Mouse (Mus musculus) brain, adult 10 weeks (tissue): Measurements from ENCODE around the gene Mss51. TPM values are rescaled to one million over a fixed set of nuclear protein-coding genes. Genes with fewer than 3 reads are reported as not detected.

Source experiments
- polyA plus RNA-seq: library from polyadenylated mRNA; stranded (reverse); fragments of 350-450 nt; fragmentation: Illumina TruSeq; extraction: RNeasy Lipid Tissue Mini Kit (QIAGEN cat#74804); gene quantifications from one replicate; pipeline ENCODE4 v1.2.3, GENCODE M21; 2015; ENCODE audit warnings: low read depth, low replicate concordance

Gene Mss51
- polyA plus RNA-seq, result 0.33 TPM

DNA sequence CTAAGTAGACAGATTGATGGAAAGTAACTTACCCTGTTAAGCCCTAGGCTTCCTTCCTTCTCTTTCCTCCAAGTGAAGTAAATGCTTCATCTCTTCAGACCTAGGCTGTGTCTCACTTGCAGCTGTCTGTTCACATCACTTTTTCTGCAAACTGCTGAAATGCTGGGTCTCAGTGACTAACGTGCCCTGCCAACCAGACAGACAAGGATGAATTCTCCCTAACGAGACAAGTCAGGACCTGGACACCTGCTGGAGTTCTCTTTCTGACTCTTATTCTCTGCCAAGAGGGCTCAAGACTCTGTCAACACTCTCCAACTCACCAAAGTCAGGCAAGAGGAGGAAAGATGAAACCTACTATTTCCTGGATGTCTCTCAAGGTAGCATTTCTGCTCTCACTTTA lies at the start of gene Mss51:
Gene Mss51, minus strand, starts transcription at position 299 of the 400 bp plus-strand sequence.

DNA sequence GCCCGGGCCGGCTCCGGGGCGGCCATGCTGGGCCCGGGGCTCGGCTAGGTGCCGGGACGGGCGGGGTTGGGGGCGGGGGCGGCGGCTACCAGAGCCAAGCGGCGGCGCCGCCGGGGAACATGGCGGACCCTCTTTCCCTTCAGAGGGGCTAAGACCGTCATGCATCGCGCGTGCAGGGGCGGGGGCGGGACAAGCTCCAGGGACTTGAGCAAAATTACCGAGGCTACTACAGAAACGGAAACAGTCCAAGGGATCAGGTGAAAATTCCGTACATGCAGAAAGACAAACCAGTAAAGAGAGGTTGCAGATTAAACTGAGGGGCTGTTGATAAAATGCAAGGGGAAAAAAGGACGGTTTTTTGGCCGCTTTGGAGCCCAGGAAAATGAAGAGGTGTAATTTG lies 49.7 kb upstream of the Mss51 start, which contains the start of gene Ppp3cb:
Gene Ppp3cb, minus strand, starts transcription at position 159 of the 400 bp plus-strand sequence.

DNA sequence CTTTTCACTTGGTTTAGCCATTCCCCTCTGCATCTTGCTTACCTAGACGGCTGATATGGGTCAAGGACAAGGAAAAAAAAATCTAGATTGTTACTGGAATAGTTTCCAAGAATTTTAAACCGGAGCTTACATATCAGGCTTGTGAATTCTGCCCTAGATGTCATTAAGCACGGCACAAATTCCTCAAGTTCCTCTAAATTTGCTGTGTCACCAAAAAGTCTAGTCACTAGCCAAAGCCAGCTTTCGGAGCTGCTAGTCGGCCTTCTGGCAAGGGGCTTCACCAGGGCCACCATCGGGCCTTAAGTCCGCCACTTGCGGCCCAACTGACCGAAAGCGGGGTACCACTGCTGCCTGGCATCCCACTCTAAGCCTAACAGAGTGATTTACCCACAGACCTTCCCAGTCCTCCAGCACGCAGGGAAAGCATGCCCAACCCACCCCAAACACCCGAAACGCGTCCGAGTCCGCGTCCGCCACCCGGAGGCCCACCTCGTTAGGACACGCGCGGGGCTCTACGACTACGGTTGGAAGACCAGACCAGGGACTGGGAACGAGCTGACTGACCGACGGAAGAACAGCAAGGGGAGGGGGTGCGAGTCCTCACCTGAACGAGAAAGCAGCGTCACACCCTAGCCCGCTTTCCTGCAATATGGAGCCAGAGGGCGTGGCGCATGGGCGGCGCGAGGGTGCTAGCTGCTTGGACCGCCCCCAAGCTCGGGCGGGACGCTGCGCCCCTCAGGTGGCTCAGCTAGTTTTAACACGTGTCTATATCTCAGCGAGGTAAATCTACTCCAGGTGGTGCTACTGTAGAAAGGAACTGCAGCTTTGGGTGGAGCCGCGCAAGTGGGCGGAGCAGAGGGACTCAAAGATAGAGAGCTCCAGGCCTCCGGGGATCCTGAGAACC lies 17.2 kb downstream of the Mss51 start, which contains the start of gene Anxa7:
Gene Anxa7, minus strand, starts transcription at position 843 of the 904 bp plus-strand sequence.

DNA sequence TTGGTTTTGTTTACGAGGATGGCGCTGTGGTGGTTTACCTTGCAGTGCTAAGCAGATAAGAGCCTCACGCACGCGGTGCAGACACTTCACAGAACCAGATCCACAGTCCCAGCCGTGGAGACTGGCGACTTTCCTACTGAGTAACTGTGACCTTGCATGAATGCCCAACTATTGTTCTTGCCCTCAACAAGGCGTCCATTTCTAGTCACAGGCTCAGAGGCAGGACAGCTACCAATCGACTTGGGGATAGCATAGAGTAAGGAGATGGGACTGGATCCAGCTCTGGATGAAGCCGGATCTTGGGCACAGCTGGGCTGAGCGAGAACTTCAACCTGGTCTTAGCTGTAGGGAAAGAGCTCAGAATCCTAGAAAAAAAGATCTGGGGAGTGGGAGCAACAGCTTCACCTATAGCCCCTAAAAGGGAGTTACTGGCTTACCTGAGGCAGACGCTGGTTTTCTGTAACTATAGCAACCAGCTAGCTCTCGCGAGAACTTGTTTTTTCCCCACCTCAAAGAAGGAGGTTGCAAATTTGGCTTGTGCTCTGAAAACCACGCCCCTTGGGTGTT lies 44.9 kb downstream of the Mss51 start, which contains the start of gene Cfap70:
Gene Cfap70, minus strand, starts transcription at position 462 of the 567 bp plus-strand sequence.

Other genes with a start within 250 kb of the Mss51 start
- gene Kcnk16, start 227.7 kb downstream of the Mss51 start, polyA plus RNA-seq, result not detected
- gene Nudt13, start 202.2 kb downstream of the Mss51 start, polyA plus RNA-seq, result 27.6 TPM
- 47.2 TPM for gene Ecd, start 148.8 kb downstream of the Mss51 start, polyA plus RNA-seq
- 40.3 TPM for gene Fam149b, start 148.7 kb downstream of the Mss51 start, polyA plus RNA-seq
- gene Dnajc9, start 108.0 kb downstream of the Mss51 start, polyA plus RNA-seq, result 51.1 TPM
- gene Mrps16, start 103.3 kb downstream of the Mss51 start, polyA plus RNA-seq, result 61.7 TPM
- 0.88 TPM for gene Cfap70, start 44.7 kb downstream of the Mss51 start, polyA plus RNA-seq
- 85.4 TPM for gene Anxa7, start 16.8 kb downstream of the Mss51 start, polyA plus RNA-seq
- gene Ppp3cb, start 49.7 kb upstream of the Mss51 start, polyA plus RNA-seq, result 266 TPM
- 42.2 TPM for gene Usp54, start 144.2 kb upstream of the Mss51 start, polyA plus RNA-seq
- not detected for gene Myoz1, start 159.6 kb upstream of the Mss51 start, polyA plus RNA-seq
- not detected for gene Synpo2l, start 171.5 kb upstream of the Mss51 start, polyA plus RNA-seq
- gene Sec24c, start 177.4 kb upstream of the Mss51 start, polyA plus RNA-seq, result 57.9 TPM
- gene Fut11, start 198.1 kb upstream of the Mss51 start, polyA plus RNA-seq, result 14.1 TPM
- gene Chchd1, start 206.1 kb upstream of the Mss51 start, polyA plus RNA-seq, result 163 TPM
- gene Zswim8, start 210.7 kb upstream of the Mss51 start, polyA plus RNA-seq, result 95.7 TPM
- gene Ndst2, start 237.7 kb upstream of the Mss51 start, polyA plus RNA-seq, result 14.9 TPM